Mouse (Mus musculus) lung, postnatal 0 days (tissue): ENCODE measurements around the gene Mansc4.

Experiments used
- CTCF ChIP-seq: IDR thresholded peaks from 2 replicates; pipeline ENCODE4 v1.5.1; 2016; ENCODE audit warnings: antibody characterized with exemption, mild to moderate bottlenecking
- EP300 ChIP-seq: IDR thresholded peaks from 2 replicates; pipeline ENCODE4 v1.6.1; 2016; ENCODE audit warnings: antibody characterized with exemption, mild to moderate bottlenecking, control low read depth

DNA sequence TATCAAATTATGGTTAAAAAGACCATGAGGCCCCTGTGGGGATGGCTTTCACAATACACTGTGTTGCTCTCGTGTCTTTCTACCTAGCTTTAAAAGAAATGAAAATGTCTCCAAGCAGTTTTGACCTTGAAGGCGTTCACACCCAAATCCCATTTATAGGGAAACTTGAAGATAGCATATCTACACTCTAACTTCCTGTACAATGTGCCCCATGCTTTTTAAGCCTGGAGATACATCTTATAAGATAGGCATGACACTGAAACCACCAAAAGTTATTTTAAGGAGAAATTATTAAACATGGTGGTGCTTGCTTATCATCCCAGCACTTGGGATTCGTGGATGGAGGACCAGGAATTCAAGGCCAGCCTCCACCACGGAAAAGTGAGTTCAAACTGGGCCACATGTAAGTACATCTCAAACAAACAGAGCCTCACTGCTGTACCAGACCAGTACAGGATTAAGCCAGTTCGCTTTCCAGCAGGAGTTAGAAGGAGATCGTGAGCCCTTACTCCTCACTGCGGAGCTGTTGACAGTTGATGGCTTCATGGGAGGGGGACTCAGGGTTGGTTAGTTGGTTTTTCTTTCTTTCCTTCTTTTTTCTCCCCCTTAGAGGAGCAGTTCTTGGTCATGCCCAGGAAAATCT lies 1.3 kb downstream of the Mansc4 start:
- TF ChIP-seq CTCF, result no peak
- no peak for TF ChIP-seq EP300
